Mouse (Mus musculus): ENCODE results near the gene S100z.

S100z gene

DNA sequence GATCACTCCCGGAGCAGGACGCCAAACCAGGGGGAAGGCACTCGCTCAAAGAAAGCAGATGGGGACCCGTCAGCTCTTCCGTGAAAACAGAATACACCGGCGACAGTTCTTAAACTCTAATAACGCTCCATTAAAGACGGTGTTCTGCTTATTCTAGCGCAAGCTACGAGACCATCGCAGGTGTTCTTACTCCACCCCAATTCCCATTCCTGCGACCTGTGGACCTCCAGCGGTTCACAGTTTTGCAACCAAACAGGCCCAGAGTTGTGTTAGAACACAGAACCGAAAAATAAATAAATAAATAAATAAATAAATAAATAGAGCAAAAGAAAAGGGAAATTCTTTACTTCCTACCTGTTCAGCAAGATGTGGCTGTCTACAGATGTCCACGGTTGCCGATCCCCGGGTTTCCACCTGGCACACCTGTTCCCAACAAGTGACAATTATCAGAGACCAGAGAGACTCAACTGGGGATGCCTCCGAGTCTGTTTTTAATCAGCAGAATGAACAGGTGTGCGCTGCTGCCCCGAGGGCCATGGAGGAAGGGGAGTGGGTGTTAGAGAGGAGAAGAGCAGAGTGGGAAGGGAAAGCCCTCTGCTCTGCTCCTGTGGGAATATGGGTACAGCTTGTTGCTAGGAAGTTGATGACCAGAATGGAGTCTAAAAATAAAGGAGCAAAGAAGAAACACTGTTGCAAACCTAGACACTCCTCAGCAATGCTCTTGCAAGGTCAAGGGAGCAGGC lies at the start of gene S100z:
Gene S100z, minus strand, starts transcription at position 51 of the 743 bp plus-strand sequence.
- no peak for DNase-seq

DNA sequence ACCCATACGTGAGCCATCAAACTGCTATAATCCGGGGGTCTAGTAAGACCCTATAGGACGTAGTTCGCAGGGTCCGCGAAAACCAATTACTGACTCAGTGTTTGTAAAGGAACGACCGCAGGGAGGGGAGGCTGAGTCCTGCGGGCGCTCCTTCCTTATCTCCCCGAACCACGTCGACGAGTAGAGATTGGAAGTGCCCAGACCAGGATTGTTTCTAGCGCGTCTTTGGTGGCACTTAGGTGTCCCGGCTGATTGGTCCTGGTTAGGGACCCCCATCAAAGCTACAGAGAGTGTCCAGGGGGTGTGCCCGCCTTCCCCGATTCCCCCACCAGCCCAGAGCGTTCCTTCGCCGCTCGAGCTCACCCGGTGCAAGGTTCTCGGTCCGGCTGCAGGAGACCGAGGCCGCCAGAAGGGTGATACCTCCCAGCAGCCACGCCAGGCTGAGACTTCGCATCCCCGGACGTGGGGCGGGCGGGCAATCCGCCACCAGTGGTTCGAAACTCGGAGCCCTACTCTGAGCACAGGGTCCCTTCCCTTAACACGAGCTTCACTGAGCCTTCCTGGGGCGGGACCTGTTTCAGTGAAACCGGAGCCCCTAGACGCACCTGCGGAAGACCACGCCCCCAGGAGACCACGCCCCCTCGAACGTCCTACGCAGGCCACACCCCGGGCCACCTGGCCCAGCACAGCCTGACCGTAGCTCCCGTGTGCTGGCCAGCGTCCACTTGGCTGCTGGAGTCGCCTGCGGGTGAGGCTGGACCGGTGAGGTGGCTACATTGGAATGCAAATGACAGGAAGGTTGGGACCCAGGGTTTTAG lies 46.4 kb upstream of the S100z start, which contains the start of gene F2rl1:
Gene F2rl1, minus strand, starts transcription at position 554 of the 818 bp plus-strand sequence.
- DNase-seq = peak; percentile 88 to 94

DNA sequence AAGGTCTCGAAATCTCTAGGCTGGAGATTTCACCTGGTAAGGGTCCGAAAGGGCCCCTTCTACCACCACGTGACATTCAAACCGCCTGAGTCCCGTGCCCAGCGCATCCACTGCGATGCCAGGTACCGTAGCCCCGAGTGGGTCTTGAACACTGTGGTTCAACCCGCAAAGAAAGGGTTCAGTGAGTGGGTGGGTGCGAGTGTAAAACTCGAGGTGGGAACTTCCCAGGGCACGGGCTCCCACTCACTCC lies 45.8 kb upstream of the S100z start:
- no peak for DNase-seq

DNA sequence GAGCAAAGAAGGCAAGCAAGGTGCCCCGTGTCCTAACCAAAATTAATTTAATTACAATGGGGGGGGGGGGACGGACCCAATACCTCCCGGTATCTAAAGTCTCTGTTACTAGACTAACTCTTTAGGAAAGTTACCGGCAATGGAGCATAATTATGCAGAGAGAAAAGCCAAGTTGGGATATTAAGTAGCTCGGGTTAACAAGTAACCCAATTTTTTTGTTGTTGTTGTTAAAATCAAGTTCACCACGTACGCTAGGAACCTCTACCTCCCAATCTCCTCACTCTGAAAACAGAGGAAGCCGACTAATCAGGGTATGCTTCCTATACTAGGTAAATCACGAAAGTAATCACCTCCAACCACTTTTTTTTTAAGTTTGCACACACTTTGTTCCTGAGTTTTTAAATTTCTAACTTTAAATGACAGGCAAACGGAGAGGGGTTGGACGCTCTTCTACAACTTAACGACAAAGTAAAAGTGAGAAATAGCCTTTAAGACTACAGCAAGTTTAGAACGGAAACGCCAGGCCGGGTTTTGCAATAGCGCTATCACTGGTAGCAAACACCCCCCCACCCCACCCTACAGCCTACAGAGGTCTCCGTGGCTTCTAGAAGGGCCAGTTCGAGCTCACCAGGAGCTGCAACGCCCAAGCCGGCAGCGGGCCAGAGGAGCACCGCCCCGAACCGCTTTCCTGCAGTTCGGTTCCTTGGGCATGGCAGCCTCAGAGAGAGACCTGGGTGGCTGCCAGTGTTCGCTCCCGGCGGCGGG lies 45.3 kb upstream of the S100z start:
- peak; percentile 66 to 76 for DNase-seq

DNA sequence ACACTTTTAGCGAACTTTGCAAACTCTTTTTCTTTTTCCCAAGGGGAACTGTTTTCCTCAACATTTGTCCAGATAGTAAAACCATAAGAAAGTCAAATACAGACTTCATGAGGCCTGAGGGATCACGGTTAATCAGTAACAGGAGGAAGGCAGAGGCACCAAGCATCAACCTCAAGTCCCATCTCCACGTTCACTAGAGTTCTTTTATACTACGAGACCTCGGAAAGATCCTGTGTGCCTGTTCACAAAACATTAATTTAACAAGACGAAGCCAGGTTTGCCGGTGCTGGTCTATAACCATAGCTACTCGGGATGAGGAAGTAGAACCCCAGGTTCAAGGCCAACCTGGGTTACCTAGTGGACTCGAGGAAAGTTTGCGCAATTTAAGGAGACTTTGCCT lies 43.7 kb upstream of the S100z start:
- DNase-seq = no peak

DNA sequence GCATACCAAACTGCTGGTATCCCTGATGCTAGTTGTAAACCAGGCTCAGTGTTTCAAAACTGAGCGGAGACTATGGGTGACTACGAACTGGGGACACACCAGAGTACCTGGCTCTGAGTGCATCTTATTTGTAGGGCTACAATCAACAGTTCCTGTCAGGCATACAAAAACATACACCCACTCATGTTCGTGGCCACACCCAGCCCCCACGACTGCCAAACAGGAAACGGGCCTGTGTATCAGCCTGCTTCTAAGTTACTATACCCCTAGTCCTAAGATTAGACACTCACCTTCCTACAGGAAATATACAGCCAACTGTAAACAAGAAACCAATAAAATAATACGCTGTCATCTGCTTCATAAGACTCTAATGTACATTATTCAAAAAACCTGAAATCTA lies 42.5 kb upstream of the S100z start:
- no peak for DNase-seq

DNA sequence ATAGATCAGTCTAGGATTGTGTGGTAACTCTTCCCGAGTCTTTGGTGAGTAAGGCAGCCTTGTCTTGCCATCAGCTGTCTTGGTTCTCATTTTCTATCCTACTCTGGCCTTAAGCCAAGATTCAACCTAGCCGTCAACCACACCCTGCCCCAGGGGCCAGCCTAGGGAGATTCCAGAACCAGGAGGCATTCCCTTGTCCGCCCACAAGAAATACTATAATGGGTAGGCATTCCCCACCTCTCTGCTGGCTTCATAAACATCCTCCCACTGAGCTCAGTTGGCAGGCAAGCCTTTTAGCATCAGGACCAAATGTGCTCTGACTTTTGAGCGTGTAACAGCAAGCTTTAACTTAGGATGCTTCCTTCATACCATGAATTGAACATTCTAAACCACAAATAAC lies 36.2 kb upstream of the S100z start:
- no peak for DNase-seq

DNA sequence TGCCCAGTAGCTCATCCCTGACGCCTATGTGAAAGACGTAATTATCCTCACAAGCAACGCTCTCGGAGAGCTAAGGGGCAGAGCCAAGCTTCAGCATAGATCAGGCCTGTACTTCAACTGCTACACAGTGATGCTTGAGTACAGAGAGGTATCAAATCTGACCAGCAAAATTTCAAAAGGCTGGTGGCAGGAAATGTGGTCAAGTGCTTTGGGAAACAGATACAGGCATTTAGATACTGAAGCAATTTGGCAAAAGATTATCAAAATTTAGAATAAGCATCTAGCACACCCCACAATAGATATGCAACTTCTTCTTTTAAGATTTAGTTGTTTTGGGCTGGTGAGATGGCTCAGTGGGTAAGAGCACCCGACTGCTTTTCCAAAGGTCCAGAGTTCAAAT lies 31.5 kb upstream of the S100z start:
- DNase-seq = no peak

DNA sequence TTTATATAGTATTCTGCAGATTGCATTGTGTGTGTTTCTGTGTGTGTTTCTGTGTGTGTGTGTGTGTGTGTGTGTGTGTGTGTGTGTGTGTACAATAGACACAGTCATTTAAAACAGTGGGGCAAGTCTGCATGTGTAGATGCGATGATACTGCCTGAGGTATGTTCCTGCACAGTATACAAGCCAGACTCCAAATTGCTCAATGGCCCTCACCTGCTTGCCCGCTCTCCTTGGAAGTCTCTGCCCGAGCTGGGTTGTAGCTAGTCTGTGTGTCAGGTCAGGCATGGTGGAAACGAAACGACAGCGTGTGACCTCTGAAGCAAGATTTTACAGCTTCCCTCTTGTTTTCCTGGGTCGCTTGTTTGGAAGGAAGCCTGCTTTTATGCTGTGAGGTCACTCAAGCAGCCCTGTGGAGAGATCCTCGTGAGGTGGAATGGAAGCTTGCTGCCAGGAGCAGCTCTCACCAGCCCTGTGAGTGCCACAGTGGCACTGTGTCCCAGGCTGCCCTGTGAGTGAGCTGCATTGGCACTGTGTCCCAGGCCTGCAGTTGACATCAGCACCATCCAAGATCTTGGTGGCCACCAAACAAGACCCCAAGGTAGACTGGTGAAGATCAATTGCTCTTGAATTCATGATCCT lies 24.9 kb upstream of the S100z start:
- DNase-seq = no peak

DNA sequence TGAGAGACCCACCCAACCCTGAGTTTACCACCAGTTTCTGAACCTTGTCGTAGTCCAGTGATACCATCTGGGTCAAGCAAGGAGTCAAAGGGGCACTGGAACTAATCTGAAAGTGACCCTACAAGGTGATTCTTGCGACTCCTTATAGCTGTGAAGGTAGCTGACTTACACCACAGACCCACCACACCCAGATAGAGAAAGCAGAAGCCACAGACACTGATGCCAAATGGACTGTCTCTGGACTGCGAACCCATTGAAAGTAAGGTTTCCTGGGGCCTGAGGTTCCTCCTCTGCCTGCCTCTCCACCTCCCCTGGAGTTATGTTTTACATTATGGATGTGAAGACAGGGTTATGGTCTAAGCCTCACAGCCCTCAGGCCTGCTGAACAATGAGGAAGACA lies 18.1 kb upstream of the S100z start:
- DNase-seq = no peak

DNA sequence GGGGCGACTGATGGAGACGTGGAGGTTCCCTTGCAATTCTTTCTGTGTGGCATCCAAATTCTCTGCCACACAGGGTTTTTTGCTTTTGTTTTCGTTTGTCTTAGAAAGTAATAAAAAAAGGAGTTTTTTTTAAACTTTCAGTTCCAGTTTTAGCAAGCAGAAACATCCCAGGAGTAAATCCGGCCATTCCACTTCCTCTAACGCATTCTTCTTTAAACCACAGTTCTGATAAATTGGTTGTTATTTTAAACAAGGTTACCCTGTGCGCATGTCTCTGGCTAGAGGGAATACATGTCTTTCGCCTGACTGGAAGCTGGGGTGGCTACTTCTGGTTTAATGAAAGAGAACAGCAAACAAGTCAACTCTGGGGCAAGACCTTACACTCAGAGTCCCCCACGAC lies 16.3 kb upstream of the S100z start:
- peak in 1 of 2 experiments; percentile 14 for DNase-seq

DNA sequence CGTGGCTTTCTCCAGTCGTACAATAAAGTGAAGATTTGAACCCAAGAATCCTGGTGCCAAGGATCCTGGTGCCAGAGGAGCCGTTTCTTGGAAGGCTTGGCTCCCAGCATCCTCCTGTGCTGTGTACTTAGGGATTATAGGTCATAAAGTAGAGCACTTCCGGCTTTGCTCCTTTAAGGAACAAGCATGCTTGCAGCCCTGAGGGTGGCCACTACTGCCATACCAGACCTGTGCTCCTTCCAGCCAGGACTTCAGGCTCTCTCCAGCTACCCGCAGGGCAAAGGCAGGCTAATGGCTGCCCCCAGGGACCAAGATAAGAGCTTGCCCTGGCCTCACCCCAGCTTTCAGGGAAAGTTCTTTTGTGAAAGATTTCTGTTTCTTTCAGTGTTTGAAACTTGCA lies 14.8 kb upstream of the S100z start:
- DNase-seq = peak in 1 of 2 experiments; percentile 15

DNA sequence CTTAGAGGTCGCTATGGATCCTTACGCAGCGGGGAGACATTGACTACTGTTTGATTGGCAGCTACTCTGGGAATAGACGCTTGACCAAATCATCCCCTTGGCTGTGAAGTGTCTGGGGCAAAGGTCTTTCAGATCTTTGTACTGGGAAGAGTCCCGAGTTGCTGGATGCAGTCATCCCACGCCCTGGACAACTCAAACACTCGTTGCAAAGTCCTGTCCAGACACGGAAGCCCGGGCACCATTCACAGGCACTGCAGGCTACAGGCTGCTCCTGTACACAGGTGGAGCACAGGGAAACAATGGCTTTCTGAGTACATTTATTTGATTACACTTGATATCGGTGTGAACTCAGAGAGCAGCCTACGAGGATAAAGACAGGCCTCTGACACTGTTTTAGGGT lies 12.8 kb upstream of the S100z start:
- no peak for DNase-seq

DNA sequence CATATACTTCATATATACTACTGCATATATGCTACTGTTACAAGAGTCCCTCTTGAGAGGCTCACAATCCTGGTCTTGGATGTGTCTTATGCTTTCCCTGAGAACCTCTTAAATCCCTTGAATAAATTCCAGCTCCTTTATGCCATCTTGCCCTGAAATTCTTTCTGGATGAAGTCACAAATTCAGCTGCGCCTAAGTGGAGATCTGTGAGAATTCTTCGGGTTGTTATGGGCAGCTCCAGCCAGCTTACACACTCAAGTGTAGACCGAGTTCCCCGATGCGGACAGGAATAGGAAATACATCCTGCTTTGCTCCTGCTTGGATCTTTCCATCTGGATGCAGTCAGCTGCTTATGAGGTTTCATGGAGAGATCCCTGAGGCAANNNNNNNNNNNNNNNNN lies 6.1 kb upstream of the S100z start:
- peak in 1 of 2 experiments; percentile 27 for DNase-seq

DNA sequence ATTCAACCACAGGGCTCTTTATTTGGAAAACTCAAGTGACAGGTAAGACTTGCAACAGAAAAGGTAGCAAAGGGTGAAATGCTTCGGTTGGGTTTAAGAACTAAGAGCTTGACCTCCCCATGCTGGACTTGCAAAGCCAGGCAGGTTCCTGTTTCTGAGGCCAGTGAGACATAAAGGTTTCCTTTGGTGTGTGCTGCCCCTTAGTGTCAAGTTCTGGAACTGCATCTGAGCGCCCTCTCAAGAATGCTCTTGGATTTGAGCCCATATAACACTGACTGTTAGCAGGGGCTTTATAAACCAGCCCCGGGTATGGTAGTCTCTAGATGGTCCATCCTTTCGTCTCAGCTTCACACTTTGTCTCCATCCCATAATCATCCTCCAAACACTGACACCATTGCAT lies 2.9 kb upstream of the S100z start:
- DNase-seq = peak; percentile 89 to 91

DNA sequence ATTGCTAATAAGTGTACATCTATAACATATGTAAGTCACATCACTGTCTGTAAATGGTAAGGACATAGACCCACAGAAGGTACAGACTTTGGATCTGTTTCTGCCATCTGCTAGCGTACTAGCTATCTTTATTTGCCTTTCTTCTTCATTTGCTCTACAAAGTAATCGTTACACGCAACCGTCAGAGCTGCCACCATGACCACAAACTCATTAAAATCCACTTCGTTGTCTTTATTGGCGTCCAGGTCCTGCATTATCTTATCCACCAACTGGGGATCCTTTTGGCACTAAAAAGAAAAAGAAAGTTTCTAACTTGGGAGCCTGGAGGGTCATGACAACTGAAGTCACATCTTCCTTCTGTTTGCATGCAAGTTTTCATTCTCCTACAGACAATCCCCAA lies 1.3 kb downstream of the S100z start:
- DNase-seq = no peak

DNA sequence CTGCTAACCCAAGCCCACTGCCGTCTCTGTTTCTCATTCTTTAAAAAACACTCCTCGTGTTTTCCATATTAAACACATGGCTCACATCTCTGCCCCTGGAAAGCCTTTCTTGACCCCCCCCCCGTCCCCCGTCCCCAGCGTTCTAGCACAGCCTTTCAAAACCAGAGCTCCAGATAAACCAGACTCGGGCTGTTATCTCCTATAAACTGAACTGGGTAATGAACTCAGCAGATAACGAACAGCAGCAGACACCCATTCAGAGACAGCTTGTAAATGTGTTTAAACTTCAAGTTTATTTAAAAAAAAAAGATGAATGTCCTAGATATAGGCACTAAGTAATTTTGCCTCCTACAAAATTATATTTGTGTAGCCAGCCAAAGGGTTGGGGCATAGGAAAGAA lies 3.4 kb downstream of the S100z start:
- DNase-seq = no peak

DNA sequence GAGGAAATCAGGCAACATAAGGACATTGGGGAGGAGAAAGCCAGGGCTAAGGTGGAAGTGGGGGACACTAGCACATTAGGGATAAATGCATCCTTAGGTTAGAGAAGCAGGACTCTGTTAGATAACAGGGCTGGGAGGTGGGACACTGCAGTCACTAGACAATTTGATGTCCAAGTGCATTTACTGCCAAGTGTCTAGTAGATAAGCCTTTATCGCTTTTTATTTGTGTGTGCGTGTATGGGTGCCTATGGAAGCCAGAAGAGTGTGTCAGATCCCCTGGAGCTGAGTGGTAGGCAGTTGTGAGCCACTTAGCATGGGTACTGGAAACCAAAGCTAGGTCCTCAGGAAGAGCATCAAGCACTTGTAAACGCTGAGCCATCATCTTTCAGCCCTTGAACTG lies 4.2 kb downstream of the S100z start:
- no peak for DNase-seq

DNA sequence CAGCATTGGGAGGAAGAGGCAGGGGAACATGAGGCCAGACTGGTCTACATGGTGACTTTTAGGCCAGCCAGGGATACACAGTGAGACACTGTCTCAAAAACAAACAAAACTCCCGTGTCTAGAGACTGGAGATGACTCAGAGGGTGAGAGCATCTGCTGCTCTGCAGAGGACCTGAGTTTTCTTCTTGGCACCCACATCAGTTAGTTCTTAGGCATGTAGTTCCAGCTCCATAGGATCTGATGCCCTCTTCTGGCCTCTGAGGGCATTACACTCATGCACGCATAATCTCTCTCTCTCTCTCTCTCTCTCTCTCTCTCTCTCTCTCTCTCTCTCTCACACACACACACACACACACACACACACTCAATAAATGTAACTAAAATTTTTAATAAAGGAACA lies 7.6 kb downstream of the S100z start:
- peak; percentile 55 to 60 for DNase-seq

DNA sequence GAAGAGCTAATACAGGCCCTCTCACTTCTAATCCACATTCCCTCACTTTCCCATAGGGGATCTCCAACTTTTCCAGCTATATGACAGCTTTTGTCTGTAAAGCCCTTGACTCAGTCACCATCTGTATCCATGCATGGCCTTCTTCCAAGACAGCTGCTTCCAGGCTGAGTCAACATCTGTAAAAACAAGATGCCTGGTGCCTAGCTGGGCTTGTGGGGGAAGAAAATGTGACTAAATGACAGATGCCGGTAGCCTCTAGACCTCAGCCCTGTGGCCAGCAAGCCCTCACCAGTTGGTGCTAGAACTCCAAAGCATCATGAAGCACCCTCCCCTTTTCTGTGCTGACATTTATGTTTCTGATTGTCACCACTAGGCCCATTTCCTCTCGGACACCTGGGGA lies 27.0 kb downstream of the S100z start:
- DNase-seq = no peak

DNA sequence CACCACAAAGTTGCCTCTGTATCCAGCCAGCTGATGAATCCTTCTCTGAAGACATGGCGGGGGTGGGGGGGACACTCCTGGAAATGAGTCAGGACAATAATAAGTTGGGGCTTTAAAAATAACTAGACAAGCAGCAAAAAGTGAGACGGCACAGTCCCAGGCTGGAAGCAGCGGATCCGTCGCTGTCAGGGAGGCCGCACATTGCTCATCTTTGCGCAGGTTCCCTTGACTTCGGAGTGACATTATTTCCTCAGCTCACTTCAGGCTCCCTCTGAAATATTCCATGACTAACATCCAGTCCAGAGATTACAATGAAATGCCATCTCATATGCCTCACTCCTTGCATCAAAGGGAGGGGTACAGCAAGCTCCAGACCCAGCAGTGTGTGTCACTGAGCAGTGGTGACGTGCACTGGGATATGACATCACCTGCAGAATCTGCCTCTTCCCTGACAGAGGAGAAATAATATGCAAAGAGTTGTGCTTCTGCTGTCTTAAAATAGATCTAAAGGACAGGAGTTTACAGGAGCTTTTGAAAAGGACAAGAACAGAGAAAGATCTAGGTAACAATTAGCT lies 27.8 kb downstream of the S100z start:
- DNase-seq = no peak

DNA sequence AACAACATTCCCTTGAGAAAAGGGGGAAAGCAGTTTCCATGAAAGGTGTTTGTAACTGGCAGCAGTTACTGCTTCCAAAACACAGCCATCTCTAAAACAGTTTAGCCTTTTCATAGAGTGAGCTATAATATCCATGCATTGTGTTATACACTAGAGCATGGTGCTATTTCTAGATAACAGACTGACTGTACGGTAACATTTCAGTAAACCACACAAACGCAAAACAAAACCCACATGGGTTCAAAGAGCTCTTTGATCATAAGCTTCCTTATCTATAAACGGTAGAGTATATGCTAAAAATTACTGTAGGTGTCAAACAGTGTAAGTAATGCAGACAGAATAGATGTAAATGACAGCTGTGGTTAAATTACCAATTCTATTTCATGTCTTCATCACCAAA lies 28.8 kb downstream of the S100z start:
- no peak for DNase-seq

DNA sequence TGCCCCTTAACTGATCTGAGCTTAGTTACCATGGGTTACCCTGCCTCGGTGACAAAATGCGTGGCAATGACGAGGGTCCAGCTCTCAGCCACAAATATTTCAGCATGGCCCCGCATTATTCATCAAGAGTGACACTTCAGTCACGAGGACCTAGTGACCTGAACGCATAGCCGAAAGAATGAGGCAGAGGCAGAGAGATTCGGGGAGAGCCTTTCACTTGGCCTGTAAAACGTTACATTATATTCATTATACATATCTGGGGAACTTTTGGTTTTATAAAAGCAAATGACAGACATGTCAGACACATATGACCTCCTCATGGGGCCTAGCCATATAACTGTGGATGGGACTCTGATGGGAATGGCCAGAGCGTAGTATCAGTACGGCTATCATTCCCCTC lies 33.7 kb downstream of the S100z start, which contains the start of gene Crhbp:
Gene Crhbp, minus strand, starts transcription at position 101 of the 400 bp plus-strand sequence.
- DNase-seq = no peak

All from kidney, postnatal 4 days (tissue).